Mouse (Mus musculus): Measurements from ENCODE around the gene Fbxw11.

DNA sequence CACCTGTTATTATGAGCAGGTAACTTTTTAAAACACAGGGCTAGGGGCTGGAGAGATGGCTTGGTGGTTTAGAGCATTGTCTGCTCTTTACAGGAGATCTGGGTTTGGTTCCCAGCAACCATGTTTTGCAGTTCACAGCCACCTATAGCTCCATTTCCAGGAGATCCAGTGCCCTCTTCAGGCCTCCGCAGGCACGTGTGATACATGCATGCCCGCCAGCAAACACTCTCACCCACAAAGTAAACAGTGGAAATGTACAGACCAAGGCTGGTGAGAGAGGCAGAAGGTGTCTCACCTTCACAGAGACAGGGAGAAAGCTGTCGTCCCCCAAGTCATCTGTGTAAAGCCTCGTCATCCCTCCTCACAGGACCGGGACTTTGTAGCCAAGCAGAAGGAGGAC is 30.2 kb upstream of the Fbxw11 start:
- no peak for TF ChIP-seq MYOG (IDR thresholded peaks at IDR 0.05; ENCODE audit: control insufficient read depth in 1 of 3, insufficient read depth in 1 of 3, insufficient read length in 2 of 3, low read depth in 2 of 3)
- TF ChIP-seq POLR2A (IDR thresholded peaks at IDR 0.05; ENCODE audit: insufficient read length, low read depth) = no peak
- no peak for TF ChIP-seq E2F4 (IDR thresholded peaks at IDR 0.05; ENCODE audit: insufficient read depth)
- no peak for TF ChIP-seq MAX (IDR thresholded peaks at IDR 0.05; ENCODE audit: low read depth)
- no peak for TF ChIP-seq CEBPB (IDR thresholded peaks at IDR 0.05; ENCODE audit: insufficient read depth, poor library complexity, severe bottlenecking)
